Mouse (Mus musculus): ENCODE results near the gene Hand2.

Hand2 gene

DNA sequence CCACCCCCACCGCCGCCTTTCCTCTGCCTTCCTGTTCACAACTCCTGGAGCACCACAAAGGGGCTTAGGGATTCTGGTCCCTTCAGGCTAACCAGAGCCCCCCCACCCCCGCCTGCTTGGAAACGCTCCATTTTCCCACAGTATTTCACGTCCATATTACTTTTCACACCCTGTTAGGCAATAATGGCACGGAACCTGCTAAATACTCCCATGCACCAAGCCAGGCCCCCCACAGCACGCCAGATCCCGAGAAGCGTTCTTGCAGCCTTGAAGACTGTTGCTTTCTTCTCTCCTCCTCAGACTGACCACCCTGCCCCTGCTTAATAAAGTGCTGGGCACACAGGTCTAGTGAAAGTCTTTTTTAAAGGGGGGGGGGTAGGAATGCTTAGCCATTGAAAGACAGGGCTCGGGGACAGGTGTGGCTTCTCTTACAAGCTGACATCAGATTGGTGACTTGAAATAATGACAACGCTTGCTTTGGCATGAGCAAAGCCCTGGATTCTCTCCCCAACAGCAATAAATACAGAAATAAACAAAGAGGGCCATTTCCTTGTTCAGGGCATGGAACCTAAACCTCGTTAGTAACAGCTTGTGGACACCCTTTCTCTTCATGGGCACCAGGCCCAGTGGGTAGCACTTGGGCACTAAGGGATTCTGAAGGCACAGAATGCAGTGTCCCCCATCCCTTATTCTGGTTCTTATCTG, 21.8 kb downstream of the Hand2 start:
- DNase-seq (ENCODE audit: low read depth, low spot score) = no peak

GRCm38 (mm10) chr8:57343731-57344315, 23.0 kb downstream of the Hand2 start:
- DNase-seq (ENCODE audit: low read depth, low spot score) = no peak

DNA sequence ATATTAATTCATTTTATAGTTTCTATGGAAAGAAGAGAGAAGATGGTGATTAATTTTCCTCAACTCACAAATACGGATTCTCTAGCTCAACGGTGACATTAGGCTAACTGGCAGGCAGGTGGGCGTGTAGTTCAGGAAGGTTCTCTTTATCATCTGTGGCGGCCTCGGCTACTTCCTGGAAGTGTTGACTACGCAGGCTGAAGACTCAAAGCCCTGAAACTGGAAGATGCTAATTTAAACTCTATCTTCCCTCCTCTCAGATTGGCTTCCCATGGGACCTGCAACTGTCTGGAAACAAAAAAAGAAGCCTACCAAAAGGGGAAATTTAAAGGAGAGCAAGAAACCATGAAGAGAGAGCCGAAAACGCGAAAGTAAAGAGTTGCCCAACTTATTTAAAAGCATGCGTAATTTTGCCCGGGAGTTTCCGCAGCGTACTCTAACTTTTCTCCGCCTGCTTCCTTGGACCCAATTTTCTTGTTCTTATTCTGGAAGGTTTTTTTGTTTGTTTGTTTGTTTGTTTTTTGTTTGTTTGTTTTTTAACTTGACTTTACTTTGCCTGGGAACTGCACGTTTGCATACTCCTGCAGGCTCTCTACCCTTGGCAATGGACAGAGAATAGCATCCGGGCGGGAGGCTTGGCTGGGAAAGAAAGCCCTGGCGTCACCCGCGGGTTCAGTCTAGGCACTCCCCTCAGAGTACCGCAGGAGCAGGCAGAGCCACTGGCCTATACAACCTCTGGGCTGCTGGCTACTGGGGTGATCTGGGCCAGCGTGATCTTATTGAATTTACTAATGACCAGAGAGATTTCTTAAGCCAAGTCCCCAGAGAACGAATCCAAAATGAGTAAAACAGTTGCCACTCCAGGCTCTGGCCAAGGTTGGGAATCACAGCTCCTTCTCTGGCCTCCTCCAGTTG, 24.4 kb downstream of the Hand2 start:
- DNase-seq (ENCODE audit: low read depth, low spot score) = no peak

DNA sequence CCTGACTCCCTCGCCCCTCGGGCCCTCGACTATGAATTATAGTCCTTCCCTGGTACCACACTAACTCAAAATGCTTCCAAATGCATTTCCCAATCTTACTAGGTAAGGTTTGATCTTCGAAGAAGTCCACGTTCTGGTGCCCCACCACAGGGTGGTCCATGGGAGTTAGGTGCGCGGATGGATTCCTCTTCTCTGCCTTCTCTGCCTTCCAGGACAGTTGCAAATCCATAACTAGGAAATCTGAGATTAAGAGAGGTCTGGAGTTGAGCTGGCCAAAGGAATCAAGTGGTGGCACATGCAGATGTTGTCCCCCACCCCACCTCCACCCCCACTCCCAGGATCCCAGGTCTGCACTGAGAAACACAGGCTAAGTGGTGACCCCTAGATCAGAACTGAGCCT, 25.6 kb downstream of the Hand2 start:
- no peak for DNase-seq (ENCODE audit: low read depth, low spot score)

GRCm38 (mm10) chr8:57347141-57347540, 26.4 kb downstream of the Hand2 start:
- DNase-seq (ENCODE audit: low read depth, low spot score) = no peak

DNA sequence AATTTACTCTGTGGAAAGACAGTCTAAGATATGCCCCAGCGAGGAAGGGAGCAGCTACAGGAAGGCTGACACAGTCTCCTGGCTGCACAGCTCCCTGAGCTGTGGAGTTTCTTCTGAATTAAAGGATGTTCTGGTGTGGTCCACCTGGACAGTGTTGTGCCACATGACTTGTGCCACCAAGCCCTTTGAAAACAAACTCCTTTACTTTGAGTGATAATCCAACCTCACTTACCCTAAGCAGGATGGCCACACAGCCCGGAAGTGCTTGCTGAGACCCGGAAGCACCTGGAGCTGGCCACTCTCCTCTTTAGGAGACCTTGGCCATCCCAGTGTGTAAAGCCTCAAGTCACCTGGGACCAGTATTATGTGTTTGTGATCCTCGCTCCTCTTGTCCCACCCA, 27.5 kb downstream of the Hand2 start:
- DNase-seq (ENCODE audit: low read depth, low spot score) = no peak

- DNase-seq (ENCODE audit: low read depth, low spot score) = no peak
These were observed 28.2 kb downstream of the Hand2 start for GRCm38 (mm10) chr8:57348866-57349520.

GRCm38 (mm10) chr8:57351861-57352260, 31.1 kb downstream of the Hand2 start:
- DNase-seq (ENCODE audit: low read depth, low spot score) = no peak

GRCm38 (mm10) chr8:57353346-57354305, 32.8 kb downstream of the Hand2 start:
- DNase-seq (ENCODE audit: low read depth, low spot score) = no peak

DNA sequence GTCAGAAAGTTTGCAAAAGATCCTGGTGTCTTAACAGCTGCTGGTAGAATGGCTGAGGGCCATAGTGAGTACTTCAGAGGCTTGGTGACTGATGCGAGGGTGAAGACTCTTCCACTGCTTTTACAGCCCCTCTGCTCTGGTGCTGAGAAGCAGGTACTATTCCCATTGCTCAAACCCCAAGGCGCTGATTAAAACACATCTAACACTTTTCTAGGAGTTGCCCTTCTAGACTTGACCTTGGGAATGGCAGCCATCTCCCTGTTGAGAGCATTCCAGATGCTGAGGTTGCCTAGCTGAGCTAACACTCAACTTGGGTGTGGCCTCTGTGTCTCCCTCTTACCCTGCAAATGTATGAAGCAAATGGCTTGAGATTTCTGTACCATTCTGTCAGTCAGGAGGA, 34.1 kb downstream of the Hand2 start:
- no peak for DNase-seq (ENCODE audit: low read depth, low spot score)

- DNase-seq (ENCODE audit: low read depth, low spot score) = no peak
These were observed 35.9 kb downstream of the Hand2 start for GRCm38 (mm10) chr8:57356529-57357325.

- no peak for DNase-seq (ENCODE audit: low read depth, low spot score)
These were observed 39.7 kb downstream of the Hand2 start for GRCm38 (mm10) chr8:57360493-57360892.

DNA sequence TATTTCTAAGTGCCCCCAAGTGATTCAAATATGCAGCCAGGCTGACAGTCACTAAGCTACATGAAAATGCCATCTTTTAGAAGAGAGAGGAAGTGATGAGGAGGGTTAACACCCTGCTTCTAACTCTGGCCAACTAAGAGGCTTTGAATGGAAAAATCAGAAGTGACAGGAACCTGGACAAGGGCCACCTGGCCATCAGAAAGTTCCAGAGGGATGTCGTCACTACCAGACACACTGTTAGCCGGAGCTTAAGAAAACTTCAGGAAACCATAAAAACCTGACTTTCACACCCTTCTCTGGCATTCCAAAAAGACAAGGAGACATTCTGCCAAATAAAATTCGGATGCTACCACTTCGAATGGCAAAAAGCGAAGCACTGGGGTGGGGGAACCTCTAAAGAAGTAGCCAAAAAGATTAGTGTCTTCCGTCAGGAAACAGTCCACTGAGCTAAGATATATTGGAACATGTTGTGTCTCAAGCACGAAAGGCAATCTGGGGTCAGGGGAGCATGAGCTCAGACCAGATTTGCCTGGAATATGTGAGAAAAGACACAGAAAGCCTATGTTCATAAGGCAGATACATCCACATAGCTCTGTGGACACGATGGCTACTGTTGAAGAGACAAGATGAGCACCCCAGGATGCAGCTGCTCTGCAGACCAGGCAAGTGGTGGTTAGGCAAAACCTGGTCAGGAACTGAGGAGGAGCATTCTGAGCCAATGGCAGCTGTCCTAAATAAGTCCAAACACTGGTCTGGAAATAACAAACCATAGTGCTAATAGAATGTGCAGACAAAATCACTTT, 40.4 kb downstream of the Hand2 start:
- DNase-seq (ENCODE audit: low read depth, low spot score) = no peak

DNA sequence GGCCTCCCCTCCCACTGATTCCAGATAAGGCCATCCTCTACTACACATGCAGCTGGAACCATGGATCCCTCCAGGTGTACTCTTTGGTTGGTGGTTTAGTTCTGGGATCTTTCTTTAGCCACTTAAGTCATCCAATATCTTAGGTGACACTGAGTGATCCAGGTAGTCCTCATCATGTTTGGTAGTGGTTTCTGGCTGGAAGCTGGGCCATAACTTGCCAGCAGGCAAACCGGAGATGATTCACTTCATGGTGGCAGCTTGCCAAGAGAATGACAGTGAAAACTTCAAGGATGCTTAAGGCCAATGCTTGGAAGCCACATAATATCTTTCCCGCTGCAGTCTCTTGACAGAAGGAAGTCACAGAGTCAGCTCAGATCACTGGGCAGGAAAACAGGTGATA, 42.1 kb downstream of the Hand2 start:
- DNase-seq (ENCODE audit: low read depth, low spot score) = no peak

- DNase-seq (ENCODE audit: low read depth, low spot score) = peak; percentile 32
These were observed 53.3 kb downstream of the Hand2 start for GRCm38 (mm10) chr8:57374044-57374443.

Measured in A20 (cell line).